Mouse (Mus musculus) spleen, adult 2 months (tissue): ENCODE data around the gene Gm16253.
A peak's percentile ranks its signal among the peaks of the same experiment; 100 is the strongest.

Experiments
- CTCF ChIP-seq: fragments of 200-500 bp; IDR thresholded peaks from 2 replicates; pipeline ENCODE4 v1.5.1; 2011; ENCODE audit warnings: mild to moderate bottlenecking, inconsistent platforms; ENCODE audit not compliant: insufficient read depth, insufficient read length, insufficient replicate concordance; ENCODE audit errors: extremely low read depth
- POLR2A ChIP-seq: fragments of 200-500 bp; IDR thresholded peaks from 2 replicates; pipeline ENCODE4 v1.6.1; 2011; ENCODE audit warnings: low read depth, low read length, inconsistent platforms

DNA sequence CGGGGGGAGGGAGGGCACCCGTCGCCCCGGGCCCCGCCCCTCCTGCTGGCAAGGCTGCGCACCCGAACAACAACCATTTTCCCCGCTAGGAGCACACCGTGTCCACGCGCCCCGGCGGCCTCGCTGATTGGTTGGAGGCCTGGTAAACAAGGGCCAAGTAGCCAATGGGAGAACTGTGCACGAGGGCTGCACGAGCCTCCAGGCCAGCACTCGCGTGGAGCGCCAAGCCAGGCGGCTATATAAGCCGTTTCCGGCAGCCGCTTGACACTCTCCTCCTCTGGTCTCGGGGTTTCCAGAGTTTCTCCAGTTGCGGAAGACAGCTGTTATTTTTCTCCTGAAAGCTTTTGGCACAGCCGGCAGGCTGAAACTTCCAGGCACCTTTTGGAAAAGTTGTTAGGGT, 19.1 kb upstream of the Gm16253 start, which contains the start of gene Txnip:
- TF ChIP-seq CTCF (peak; percentile 34; the same call in 1 of the 2 replicates), POLR2A (peak; percentile 99)
